Mouse (Mus musculus): ENCODE data around the gene Olfr983. TPM values are rescaled to one million over a fixed set of nuclear protein-coding genes. Genes with fewer than 3 reads are reported as not detected.

Gene Olfr983
- not detected in 2 replicates for polyA plus RNA-seq (2015; fragmentation: Nextera tagmentation; extraction: Ambion mirVana)

DNA sequence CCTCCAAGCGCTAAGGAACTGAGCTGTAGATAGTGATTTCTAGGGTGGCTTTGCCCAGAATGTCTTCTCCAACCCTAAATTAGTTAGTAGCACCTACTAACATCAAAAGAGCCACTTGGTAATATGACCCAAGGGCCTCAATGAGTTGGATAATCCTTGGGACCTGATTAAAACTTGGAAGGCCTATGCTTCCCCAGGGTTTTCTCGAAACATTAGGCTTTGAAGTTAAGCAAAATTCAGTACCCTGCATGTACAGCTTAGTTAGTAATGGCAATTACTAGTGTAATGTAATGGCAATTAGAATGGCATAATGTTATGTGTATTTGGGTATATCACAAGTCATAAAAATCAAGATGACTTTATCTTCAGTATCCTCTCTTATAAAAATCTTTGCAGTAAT, at the start of gene Olfr983:
TSS of gene Olfr983 (minus strand) at position 101 of the 400 bp plus-strand sequence.
- H3K27me3 ChIP-seq (replicated peaks; ENCODE audit: control insufficient read depth, insufficient read depth, low read length) = no peaks in the 10 kb centered on the region
- no peak within 1 kb of the TSS for H3K4me3 ChIP-seq (ENCODE audit: low read depth, low read length)
- 87% methylated on average over 2 of the region's 2 CpGs for WGBS
- H3K4me1 ChIP-seq (replicated peaks; ENCODE audit: control insufficient read depth, insufficient read depth, low read length) = no peaks in the 10 kb centered on the region
- no peak within 1 kb of the TSS for H3K4me2 ChIP-seq (replicated peaks; ENCODE audit: low read depth)
- H3K9ac ChIP-seq (ENCODE audit: low read depth, low read length) = no peak within 1 kb of the TSS
- no peak for ATAC-seq
- H3K27ac ChIP-seq (ENCODE audit: low read depth, low read length) = no peak within 1 kb of the TSS
- H3K36me3 ChIP-seq (ENCODE audit: control insufficient read depth, insufficient read depth) = no peaks in the 10 kb centered on the region
- no peak for TF ChIP-seq CTCF (IDR thresholded peaks at IDR 0.05; ENCODE audit: low read depth)
- no peaks in the 10 kb centered on the region for H3K9me3 ChIP-seq (ENCODE audit: control insufficient read depth)

DNA sequence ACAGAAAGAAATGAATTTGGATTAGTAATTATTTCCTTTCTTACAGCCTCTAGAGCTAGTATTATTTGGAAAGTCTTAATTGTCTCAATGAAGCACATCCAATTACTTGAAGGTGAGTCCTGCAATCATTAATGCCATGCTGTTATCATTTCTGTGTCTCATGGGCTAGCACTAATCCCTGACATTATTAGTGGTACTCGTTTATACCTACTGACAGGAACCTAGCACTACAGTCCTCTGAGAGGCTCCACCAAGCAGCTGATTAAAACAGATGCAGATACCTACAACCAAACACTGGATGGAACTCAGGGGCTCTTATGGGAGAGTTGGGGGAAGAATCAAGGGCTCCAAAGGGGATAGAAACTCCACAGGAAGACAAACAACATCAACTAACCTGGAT, 48.1 kb upstream of the Olfr983 start:
- Histone ChIP-seq H3K27me3 (replicated peaks; ENCODE audit: control insufficient read depth, insufficient read depth, low read length) (no peaks in the 10 kb centered on the region), H3K9me3 (ENCODE audit: control insufficient read depth) (no peaks in the 10 kb centered on the region), H3K27ac (ENCODE audit: low read depth, low read length) (no peak overlapping the region), H3K36me3 (ENCODE audit: control insufficient read depth, insufficient read depth) (no peaks in the 10 kb centered on the region), H3K4me1 (replicated peaks; ENCODE audit: control insufficient read depth, insufficient read depth, low read length) (no peaks in the 10 kb centered on the region), H3K9ac (ENCODE audit: low read depth, low read length) (no peak overlapping the region), H3K4me3 (ENCODE audit: low read depth, low read length) (no peak overlapping the region), H3K4me2 (replicated peaks; ENCODE audit: low read depth) (no peak overlapping the region)
- ATAC-seq = no peak
- 56% methylated on average over 1 of the region's 1 CpGs for WGBS
- TF ChIP-seq CTCF (IDR thresholded peaks at IDR 0.05; ENCODE audit: low read depth) = no peak

DNA sequence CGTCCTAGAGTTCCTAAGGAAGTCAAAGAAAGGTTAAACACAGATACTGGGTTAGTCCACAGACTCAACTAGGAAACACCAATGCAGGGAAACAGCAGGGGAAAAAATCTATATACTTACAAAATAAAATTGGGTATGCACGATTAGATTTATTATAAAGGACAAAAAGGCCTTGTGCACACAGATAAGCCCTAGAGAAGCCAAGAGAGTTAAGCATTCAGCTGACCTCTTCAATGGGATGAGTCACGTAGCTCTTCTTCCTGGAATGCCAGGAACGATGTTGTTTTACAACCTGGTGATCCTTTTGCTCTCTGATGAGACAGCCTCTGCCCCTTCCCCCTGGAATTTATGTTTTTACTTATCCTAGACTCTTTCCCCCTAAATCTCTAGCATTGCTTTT, 46.1 kb upstream of the Olfr983 start:
- Histone ChIP-seq H3K27me3 (replicated peaks; ENCODE audit: control insufficient read depth, insufficient read depth, low read length) (no peaks in the 10 kb centered on the region), H3K36me3 (ENCODE audit: control insufficient read depth, insufficient read depth) (no peaks in the 10 kb centered on the region), H3K4me3 (ENCODE audit: low read depth, low read length) (no peak overlapping the region), H3K4me1 (replicated peaks; ENCODE audit: control insufficient read depth, insufficient read depth, low read length) (no peaks in the 10 kb centered on the region), H3K27ac (ENCODE audit: low read depth, low read length) (no peak overlapping the region), H3K4me2 (replicated peaks; ENCODE audit: low read depth) (no peak overlapping the region), H3K9ac (ENCODE audit: low read depth, low read length) (no peak overlapping the region), H3K9me3 (ENCODE audit: control insufficient read depth) (no peaks in the 10 kb centered on the region)
- 39% methylated on average over 4 of the region's 4 CpGs for WGBS
- ATAC-seq = no peak
- TF ChIP-seq CTCF (IDR thresholded peaks at IDR 0.05; ENCODE audit: low read depth) = no peak

DNA sequence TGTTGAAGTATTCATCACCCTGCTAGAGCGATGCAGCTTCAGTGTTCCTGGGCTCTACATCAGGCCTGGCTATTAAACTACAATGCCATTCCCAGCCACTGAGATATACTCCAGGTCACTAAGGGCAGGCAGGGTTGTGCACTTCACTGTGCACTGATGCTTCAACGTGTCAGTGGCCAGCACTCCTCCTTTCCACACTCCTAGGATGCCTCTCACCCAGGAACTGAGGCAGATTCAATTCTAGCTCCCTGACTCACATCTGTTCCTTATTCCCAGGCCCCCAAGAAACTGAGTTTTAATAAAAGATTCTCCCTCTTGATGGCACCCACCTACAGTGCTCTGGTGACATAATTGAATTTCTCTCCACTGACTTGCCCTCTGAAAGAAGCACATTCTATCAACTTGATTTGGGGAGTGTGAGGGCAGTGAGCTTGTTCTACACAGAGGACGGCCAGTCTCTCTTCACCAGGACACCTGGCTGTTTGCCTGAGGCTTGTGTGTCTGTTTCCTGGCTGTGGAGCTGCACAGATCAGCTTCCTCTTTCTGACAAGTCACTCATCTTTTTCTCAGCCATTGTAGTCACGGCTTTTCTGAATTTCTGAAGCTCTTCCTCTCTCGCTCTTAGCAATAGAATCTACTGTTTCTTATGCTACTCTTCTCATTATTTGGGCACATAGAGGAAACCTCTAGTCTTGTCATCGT, 43.7 kb upstream of the Olfr983 start:
- 77% methylated on average over 6 of the region's 6 CpGs for WGBS
- no peak for ATAC-seq
- Histone ChIP-seq H3K4me2 (replicated peaks; ENCODE audit: low read depth) (no peak overlapping the region), H3K9ac (ENCODE audit: low read depth, low read length) (no peak overlapping the region), H3K4me3 (ENCODE audit: low read depth, low read length) (no peak overlapping the region), H3K9me3 (ENCODE audit: control insufficient read depth) (no peaks in the 10 kb centered on the region), H3K27ac (ENCODE audit: low read depth, low read length) (no peak overlapping the region), H3K36me3 (ENCODE audit: control insufficient read depth, insufficient read depth) (no peaks in the 10 kb centered on the region), H3K4me1 (replicated peaks; ENCODE audit: control insufficient read depth, insufficient read depth, low read length) (no peaks in the 10 kb centered on the region), H3K27me3 (replicated peaks; ENCODE audit: control insufficient read depth, insufficient read depth, low read length) (no peaks in the 10 kb centered on the region)
- TF ChIP-seq CTCF (IDR thresholded peaks at IDR 0.05; ENCODE audit: low read depth) = no peak

DNA sequence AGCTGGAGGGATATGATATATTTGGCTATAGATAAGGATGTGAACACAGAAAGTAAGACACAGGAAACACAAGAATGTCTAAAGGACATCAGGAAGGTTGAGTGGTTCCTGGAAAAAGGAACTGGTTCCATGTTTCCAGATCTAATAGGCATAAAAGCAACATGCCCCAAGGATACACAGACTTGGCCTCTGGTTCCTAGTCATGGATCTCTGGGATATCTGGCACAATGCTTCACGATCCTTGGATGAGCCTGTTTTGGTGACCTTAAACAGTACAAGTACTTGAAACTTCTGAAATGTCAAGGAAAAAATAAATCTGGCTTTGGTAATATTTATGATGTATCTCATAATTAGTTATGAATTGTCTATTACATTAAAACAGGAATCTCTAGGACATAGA, 37.2 kb upstream of the Olfr983 start:
- Histone ChIP-seq H3K9me3 (ENCODE audit: control insufficient read depth) (no peaks in the 10 kb centered on the region), H3K9ac (ENCODE audit: low read depth, low read length) (no peak overlapping the region), H3K36me3 (ENCODE audit: control insufficient read depth, insufficient read depth) (no peaks in the 10 kb centered on the region), H3K4me3 (ENCODE audit: low read depth, low read length) (no peak overlapping the region), H3K4me1 (replicated peaks; ENCODE audit: control insufficient read depth, insufficient read depth, low read length) (no peaks in the 10 kb centered on the region), H3K27me3 (replicated peaks; ENCODE audit: control insufficient read depth, insufficient read depth, low read length) (no peaks in the 10 kb centered on the region), H3K4me2 (replicated peaks; ENCODE audit: low read depth) (no peak overlapping the region), H3K27ac (ENCODE audit: low read depth, low read length) (no peak overlapping the region)
- WGBS = 76% methylated on average over 1 of the region's 1 CpGs
- TF ChIP-seq CTCF (IDR thresholded peaks at IDR 0.05; ENCODE audit: low read depth) = no peak
- no peak for ATAC-seq

DNA sequence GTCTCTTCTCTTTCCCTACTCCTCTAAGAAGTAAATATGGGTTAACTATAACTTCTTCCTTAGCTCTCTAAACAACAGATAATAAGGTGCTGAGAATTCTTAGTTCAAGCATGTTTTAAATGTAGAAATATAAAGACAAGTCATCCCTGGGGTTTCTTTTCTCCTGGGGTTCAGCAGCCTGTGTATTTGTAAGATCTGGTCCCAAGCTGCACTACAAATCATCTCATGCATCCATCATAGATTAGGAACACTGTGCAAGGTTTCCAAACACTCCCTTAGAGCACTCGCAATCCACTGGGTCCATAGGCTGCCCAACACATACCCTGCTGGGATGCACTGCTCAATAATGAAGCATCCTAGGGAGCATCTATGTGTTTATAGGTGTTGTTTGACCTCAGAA, 36.7 kb upstream of the Olfr983 start, which contains the start of gene Olfr985:
TSS of gene Olfr985 (minus strand) at position 101 of the 400 bp plus-strand sequence.
- Histone ChIP-seq H3K27me3 (replicated peaks; ENCODE audit: control insufficient read depth, insufficient read depth, low read length) (no peaks in the 10 kb centered on the region), H3K4me2 (replicated peaks; ENCODE audit: low read depth) (no peak within 1 kb of the TSS), H3K9ac (ENCODE audit: low read depth, low read length) (no peak within 1 kb of the TSS), H3K4me1 (replicated peaks; ENCODE audit: control insufficient read depth, insufficient read depth, low read length) (no peaks in the 10 kb centered on the region), H3K27ac (ENCODE audit: low read depth, low read length) (no peak within 1 kb of the TSS), H3K9me3 (ENCODE audit: control insufficient read depth) (no peaks in the 10 kb centered on the region), H3K36me3 (ENCODE audit: control insufficient read depth, insufficient read depth) (no peaks in the 10 kb centered on the region), H3K4me3 (ENCODE audit: low read depth, low read length) (no peak within 1 kb of the TSS)
- 76% methylated on average over 1 of the region's 1 CpGs for WGBS
- no peak for TF ChIP-seq CTCF (IDR thresholded peaks at IDR 0.05; ENCODE audit: low read depth)
- ATAC-seq = no peak

All from intestine, postnatal 0 days (tissue).